Mouse (Mus musculus): ENCODE measurements around the gene 5330417C22Rik.
A peak's percentile ranks its signal among the peaks of the same experiment; 100 is the strongest.
"Not testable (repeated sequence)": the region's sequence is repeated elsewhere in the genome, so short reads cannot be mapped to it uniquely, and the experiment has no call there.

The 5330417C22Rik gene

DNA sequence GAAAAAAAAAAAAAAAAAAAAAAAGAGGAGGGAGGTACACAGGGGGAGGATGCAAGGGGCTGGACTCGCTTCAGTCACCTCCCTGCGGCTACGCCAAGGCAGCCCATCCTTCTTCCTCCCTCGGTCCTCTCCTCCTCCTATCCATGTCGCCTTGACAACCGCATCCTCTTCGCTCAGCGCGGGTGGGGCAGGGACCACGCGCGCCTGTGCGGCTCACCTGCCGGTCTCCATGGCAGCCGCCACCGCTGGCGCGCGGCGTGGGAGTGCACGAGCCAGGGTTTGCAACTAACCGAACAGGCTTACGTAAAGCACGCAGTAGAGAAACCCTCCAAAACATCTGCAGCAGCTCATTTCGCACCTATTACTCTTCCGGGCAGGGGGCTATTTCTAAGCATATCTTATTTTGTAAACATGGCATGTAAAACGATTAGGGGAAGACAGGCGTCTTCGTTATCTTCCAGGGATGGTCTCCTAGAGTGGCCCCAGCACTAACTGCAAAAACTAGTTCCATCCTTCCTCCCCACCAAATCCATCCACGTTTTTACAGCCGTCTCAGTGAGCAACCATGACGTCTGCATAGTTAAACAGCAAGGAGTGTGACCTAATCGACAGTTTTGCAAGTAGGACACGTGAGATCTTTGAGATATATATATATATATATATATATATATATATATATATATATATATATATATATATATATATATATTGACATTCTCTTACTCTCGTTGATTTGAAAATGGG is at the start of gene 5330417C22Rik:
5330417C22Rik (minus strand) TSS at position 20 of the 744 bp plus-strand sequence.
- peak; percentile 50 for DNase-seq (ENCODE audit: extremely low spot score, low spot score)

DNA sequence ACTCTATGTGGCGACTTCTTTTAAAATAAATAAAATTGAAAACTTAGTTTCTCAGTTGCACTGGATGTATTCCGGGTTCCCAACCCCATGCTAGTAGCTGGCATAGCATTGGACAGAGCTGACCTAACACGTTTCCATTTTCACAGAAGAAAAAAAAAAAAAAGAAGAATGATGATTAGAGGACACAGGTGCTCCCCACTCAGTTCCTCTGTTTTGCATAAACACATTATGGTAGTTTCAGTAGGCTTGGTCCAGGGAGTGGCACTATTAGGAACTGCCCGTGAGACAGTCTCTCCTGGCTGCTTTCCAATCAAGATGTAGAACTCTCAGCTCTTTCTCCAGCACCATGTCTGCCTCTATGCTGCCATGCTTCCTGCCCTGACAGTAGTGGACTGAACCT is 48.2 kb upstream of the 5330417C22Rik start:
- DNase-seq (ENCODE audit: extremely low spot score, low spot score), result no peak

DNA sequence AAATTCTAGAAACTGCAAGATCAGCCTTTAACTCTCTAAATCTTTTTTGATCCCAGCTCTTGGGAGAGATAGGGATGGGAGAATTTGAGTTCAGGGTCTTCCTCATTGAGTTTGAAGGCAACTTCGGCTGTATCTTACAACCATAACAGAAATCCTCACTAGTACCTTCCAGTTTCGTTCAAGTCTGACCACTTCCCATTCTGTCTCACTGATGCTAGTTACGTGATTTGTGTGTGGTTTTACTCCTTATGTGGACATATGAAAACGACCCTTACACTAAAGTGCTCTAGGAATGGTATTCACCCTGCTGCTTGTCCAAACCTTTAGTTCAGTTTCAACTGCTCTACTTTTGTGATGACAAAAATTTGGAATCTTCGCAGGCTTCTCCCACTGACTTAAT is 37.7 kb upstream of the 5330417C22Rik start:
- DNase-seq (ENCODE audit: extremely low spot score, low spot score), result no peak

DNA sequence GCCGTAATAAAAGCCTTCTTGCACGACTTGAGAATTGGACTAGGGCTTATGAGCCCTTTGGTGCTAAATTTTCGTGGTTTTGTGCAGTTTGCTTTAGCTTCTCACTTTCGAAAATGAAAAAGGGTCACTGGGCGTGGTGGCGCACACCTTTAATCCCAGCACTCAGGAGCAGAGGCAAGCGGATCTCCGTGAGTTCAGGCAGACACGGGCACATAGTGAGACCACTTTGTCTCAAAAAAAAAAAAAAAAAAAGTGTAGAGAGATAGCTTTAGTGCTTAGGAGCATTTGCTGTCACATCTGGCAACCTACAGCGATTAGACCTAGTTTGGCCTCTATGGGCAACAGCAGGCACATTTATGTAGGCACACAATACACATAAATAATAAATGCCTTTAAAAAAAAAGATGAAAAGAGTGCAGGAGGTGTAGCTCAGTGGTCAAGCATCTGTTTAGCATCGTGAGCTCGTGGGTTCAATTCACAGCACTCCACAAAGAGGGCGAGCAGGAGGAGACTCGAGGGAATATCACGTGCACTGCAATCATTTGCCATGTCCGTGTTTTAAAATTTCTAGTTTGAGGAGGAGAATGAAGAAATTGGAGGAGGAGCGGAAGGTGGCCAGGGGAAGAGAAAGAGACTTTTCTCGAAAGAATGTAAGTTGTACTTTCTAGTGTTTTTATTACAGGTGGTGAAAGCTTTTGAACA is 36.1 kb upstream of the 5330417C22Rik start:
- DNase-seq (ENCODE audit: extremely low spot score, low spot score), result no peak

DNA sequence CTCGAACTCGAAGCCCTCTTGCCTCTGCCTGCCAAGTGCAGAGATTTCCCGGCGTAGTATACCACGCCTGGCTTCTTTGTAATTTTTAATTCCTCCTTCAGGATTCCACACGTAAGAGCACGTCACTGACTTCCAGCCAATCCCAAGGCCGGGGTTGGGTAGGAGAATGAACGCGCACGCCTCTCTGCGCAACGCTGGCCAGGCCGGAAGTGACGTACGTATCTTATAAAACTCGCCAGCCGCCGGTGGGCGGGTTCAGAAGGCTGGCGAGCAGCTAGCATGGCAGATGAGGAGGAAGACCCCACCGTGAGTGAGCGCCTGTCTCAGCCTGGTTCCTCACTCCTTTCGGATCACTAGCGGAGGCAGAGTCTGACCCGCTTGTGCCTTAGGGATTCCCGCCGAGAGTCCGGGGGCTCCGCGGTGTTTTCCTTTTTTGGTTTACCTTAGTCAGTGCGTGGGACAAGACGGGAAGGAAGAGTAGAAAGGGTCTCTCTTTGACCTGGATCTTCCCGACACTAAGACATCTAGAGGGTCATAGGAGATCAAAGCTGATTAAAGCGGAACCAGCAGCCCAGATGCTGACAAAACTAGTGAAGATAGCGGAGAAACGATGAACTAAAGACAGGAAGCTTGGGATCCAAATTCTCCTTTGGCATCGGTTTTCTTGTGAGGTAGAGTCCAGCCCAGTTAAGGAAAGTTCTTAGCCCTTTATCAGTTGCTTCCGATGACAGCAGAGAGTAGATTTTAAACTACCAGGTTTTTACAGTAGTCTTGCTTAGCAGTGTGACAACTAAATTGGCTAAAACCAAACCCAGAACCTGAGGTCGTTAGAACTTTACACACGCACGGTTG is 35.3 kb upstream of the 5330417C22Rik start, which contains the start of gene Taf13:
Taf13 (plus strand) TSS at position 256 of the 852 bp plus-strand sequence.
- DNase-seq (ENCODE audit: extremely low spot score, low spot score), result peak; percentile 95

DNA sequence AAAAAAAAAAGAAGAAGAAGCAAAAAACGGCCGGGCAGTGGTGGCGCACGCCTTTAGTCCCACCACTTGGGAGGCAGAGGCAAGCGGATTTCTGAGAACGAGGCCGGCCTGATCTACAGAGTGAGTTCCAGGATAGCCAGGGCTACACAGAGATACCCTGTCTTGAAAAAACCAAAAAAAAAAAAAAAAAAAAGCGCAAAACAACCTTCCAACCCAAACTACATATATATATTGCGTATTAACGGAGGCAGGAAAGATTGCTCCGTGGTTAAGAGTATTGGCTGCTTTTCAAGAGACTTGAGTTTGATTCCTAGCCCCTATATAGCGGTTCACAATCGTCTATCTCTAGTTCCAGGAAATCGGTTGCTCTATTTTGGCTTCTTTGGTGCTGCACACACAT is 34.5 kb upstream of the 5330417C22Rik start:
- DNase-seq (ENCODE audit: extremely low spot score, low spot score), result no peak

DNA sequence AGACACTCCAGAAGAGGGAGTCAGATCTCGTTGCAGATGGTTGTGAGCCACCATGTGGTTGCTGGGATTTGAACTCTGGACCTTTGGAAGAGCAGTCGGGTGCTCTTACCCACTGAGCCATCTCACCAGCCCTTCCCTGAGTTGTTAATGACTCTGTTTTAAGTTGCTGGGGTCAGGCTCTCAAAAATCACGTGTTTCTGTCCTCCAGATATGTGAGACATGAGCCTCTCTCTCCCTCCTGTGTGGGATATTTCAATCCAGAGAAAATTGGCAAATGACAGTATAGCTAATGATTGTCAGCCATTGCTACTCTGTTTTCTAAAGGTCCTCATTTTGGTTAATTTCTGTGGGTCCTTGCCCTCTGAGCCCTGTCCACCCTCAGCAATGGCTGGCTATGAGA is 33.3 kb upstream of the 5330417C22Rik start:
- DNase-seq (ENCODE audit: extremely low spot score, low spot score), result not testable (repeated sequence)

DNA sequence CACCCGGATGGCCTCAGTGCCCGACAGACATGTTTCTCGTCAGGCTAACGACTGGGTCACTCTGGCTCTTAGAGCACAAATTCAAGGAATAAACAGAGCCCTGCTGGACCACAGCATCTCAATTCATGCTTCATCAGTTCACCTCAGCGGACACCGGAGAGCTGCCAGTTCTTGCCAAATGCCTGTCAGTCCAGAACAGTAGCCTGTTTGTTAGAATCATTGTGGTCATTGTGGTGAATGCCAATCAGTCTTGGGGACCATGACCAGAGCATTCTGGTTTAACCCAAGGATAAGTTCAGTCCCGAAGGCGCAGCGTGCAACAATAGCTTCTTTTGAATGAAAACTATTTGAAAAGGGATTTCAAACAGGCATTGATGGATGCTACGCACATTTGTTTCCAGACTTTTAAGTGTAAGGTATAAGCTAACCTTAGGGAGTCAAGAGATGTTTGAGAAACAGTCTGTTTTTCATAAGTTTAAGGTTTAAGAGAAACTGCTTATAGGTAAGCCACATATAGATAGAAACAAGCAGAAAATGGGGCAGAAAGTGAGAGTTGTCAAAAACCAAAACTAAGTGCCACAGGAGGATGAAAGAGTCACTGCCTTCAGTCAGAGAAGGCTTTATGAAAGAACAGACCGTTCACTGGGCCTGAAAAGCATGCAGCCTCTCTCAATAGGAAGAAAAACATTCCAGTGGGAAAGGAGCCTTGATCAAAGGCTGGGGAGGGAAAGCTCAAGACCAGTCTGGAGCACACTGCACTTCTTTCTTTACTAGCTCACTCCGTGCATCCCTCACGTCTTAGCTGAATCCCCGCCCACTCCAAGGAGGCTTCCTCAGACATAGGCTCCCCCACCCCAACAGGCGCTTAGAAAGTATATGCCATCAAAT is 31.9 kb upstream of the 5330417C22Rik start:
- peak; percentile 33 for DNase-seq (ENCODE audit: extremely low spot score, low spot score)

DNA sequence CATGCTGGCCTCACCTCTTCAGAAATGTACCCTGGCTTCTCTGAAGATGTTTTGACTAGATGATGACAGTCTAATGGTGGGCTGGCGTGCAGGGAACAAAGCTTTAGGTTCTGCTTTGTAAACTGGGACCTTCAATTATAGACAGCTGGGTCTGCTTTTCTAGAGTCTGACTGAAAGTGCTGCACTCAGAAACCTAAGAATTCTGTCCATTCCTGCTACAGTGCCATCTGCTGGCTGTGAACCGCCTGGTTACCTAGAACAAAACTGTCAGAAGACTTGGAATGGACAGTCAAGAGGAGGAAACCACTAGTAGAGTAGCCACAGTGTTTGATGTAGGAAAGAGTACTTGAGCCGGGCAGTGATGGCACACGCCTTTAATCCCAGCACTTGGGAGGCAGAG is 27.0 kb upstream of the 5330417C22Rik start:
- peak; percentile 79 for DNase-seq (ENCODE audit: extremely low spot score, low spot score)

DNA sequence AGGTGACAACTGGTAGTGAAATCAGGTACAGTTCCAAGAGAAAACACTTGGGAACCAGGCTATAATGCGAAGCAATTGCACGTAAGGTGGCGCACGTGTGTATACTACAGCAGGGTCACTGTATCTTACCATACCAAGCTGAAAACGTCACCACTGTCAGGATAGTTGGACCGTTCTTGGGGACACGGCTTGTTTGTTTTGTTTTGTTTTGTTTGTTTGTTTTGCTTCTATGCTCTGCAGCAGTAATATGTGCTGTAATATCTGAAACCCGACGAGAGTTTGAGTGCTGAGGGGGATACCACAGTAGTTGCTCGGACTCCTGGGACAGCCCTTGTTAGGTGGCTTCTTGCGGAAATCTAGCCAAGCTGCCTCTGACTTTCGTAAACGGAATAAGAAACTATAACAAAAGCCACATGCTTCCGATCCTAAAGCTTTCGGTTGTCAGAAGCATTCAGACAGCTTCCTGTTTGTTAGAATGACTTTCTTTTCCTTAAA is 26.5 kb upstream of the 5330417C22Rik start:
- no peak for DNase-seq (ENCODE audit: extremely low spot score, low spot score)

DNA sequence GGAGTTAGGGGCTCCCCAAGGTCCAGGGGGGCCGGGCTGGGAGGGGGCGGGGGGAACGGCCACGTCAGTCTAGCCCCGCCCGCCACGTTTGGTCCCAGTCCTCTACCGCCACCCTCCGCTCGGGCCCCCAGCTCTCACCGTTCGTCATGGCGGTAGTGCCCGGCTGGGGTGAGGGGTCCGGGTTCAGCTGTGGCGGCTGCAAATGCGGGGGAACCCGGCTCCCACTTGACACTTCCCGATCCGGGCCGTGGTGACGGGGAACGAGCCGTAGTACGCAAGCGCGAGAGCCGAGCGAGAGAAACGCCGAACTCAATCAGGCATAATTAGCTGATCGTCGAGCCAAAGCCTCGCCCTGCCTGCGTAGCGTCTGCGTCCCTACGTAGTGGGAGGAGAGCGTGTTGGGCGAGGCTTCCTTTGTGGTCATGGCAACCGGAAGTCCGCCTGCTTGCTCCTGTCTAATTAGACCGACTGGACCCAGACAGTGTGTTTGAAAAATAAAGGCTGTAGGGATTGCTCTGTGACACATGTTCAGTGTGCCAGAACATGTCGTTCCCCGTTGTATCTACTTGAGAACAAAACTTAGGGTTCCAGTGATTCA is 25.9 kb upstream of the 5330417C22Rik start, which contains the start of gene Tmem167b:
Tmem167b (minus strand) TSS at position 334 of the 598 bp plus-strand sequence.
- DNase-seq (ENCODE audit: extremely low spot score, low spot score), result peak; percentile 96

DNA sequence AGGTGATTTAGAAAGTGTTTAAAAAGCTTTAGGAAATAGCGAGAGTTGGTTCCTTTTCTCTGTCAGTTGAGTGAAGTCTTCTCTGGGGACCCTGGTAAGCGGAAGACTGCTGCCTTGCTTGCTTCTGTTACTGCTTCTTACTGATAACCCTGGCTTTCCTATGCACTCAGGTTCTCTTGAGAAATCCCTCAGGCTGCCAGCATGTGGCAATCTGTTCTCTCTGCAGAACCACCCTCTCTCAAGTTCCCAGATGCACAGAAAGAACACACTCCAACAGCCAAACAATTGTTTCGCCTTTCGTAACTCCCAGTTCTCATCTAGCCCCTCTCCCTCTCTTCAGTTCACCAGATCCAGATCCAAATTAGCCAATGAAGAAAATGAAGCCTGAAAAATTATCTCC is 21.6 kb upstream of the 5330417C22Rik start:
- no peak for DNase-seq (ENCODE audit: extremely low spot score, low spot score)

DNA sequence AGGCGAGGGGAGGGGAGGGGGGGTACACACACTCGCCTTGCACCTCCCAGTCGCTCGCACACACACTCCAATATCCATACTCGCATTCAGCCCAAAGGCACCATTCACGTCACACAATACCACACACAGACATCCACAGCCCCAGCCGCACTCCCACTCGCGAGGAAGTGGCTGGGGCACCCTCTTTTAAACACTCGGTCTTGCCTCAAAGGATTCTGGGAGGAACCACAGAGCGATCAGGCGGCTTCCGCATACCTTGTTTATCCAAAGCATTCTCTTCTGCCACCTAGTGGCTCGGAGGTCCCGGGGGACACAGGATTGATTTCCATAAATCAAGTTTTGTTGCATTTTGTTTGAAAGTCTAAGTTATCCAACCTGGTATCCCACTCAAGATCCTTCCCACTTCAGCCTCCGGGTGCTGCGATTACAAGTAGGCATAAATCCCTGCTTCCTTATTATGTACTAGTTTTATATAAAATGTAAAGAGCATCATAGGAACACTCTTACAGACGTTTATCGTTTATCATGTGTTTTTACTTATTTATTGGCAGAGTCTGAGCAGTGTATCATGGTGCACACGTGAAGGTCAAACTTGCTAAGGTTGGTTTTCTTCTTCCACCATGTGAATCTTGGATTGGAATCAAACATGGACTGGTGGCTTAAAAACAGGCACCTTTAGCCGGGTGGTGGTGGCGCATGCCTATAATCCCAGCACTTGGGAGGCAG is 18.4 kb upstream of the 5330417C22Rik start:
- DNase-seq (ENCODE audit: extremely low spot score, low spot score), result peak; percentile 92

DNA sequence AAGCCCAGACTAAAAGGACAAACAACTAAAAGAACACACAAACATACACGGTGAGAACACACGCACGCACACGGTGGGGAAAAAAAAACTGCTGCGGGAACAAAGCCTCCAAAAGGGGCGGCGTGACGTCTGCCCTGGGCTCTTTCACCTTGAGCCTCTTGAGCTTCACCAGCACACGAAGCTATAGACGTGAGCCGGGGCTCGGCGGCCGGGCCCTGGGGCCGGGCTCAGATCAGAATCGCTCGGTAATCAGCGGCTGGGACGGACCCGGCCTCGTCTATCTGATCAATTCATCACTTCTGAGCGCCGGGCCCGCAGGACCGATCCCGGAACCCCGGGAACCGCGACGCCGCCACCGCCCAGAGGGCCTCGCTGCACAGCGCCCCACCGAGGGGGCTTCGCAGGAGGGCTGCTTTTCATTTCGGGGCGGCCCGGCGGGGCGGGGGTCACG is 17.8 kb upstream of the 5330417C22Rik start:
- DNase-seq (ENCODE audit: extremely low spot score, low spot score), result no peak

DNA sequence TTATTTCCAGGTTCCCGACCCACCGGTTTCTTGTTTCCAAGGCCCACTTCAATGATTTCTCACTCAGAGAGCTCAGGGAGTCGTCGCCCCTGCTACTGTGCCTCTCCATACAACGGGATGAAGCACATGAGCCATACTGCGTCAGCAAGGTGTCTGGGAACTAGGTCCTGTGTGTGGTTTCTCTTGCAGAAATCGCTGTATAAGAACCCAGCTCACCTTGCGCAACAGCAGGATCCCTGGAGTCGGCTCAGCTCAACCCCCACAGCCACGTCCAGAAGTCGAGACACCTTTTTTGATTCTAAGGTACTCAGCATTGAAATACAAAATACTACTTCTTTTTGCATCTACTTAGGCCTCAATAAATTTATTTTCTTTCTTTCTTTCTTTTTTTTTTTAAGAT is 6.0 kb upstream of the 5330417C22Rik start:
- no peak for DNase-seq (ENCODE audit: extremely low spot score, low spot score)

DNA sequence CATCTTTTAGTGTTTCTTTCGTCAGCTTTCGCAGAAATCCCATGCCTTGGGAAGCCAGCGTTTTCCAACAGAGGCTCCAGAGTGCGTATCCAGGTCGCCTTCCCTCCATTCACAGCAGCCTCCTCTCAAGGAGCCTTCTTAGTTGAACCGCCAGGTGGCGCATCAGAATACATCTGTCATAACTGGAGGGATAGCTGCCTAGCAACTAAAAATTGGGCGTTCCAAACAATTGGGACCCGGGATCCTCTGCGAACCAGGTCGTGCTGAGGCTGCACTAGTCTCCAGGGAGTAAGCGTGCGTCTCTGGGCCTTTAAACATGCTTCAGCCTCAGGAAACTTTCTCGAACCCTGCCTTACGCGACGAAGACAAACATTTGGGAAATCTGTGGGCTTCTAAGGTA is 967 bp upstream of the 5330417C22Rik start:
- peak; percentile 81 for DNase-seq (ENCODE audit: extremely low spot score, low spot score)

DNA sequence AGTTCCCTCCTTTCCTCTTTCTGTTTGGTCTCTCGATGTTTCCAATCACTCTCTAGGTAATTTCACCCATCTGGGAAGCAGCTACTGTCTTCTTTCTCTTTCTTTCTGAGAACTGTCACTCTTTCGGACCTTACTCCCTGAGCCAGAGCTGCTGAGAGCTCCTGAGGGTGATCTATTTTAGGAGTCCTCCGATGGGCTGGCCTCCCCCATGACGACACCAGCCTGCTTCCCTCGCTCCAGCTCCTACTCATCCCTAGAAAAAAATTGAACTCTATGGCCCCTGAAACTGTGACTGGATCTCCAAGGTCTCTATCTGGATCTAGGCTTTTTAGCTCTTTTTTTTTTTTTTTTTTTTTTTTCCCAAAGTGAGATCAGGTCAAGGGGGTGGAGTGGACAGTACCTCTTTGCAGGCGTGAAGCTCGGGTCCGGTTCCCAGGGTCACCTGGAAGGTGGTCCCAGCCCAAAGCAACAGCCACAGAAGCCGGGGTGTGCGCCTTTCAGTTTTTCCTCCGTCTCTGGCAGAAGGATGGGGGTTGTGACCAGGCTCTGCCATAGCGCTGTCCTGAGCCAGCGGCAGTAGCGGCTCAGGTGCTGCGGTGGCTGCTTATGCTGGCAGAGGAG is 330 bp downstream of the 5330417C22Rik start:
- no peak for DNase-seq (ENCODE audit: extremely low spot score, low spot score)

DNA sequence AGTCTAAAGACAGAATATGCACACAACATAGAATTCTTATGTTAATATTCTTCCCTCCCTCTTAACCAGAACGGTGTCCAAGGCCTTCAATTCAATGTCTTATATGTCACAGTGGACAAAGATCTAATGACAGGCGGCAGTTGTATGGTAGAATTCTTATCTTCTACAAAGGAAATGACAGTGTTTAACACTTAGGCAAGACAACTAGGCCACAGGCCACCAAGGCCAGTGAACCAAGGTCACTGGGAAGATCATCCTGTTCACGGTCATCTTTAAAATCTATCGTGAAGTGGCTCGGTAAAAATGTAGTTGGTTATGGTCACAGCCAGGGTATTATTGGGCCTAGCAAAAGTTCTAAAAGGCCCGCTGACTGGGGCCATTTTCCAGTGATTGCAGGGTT is 2.4 kb downstream of the 5330417C22Rik start, which contains the start of gene 1700013F07Rik:
1700013F07Rik (plus strand) TSS at position 200 of the 400 bp plus-strand sequence.
- DNase-seq (ENCODE audit: extremely low spot score, low spot score), result no peak

Data from neural tube, embryonic 10.5 days (tissue).